Comparison of ENCODE assay signal across 22 mouse cellular contexts in genomic region chr9:121775951-121776350, GRCm38 (mm10). TPM values are rescaled to one million over a fixed set of nuclear protein-coding genes. Genes with fewer than 3 reads are reported as not detected.
DNase-seq lines count a peak whose midpoint lies in the region; ATAC-seq and TF ChIP-seq lines count a peak whose summit lies in the region.
"Had no signal": no experiment of that assay in that cellular context is flagged by ENCODE, and none has a peak within 500 bp of the region (broad histone marks: within the 10 kb centered on the region; RNA-seq: fewer than 3 reads in every experiment).

No protein-coding gene starts in this region.

- peak overlapping the region; percentile 96 for H3K27ac ChIP-seq in gastrocnemius, adult 2 months
- peak overlapping the region; percentile 35 to 56; a peak in 2 of 4 replicates for H3K27ac ChIP-seq in heart, embryonic 14.5 days (replicated peaks in 1 of 2; ENCODE audit: control insufficient read depth in 1 of 2, insufficient read depth in 1 of 2, low read depth in 2 of 2, low read length in 2 of 2)
- H3K27ac ChIP-seq in layer of hippocampus, adult 2 months, result peak overlapping the region; percentile 64
- peak overlapping the region; percentile 99 for H3K27ac ChIP-seq in olfactory bulb, adult 2 months (ENCODE audit: insufficient read depth, low read depth, low read length)
- H3K27ac ChIP-seq: embryonic facial prominence, embryonic 10.5 days; forebrain, embryonic 13.5 days; heart, embryonic 10.5 days; hindbrain, embryonic 15.5 days had no signal

- no peak for ATAC-seq in heart, embryonic 14.5 days (ENCODE audit: insufficient number of reproducible peaks, insufficient read depth, low FRiP score, low read depth)
- ATAC-seq: forebrain, embryonic 13.5 days; forebrain, postnatal 0 days; intestine, embryonic 16.5 days had no signal

- DNase-seq in gastrocnemius, adult 2 months, result no peak
- no peak for DNase-seq in gastrocnemius, postnatal 14 days
- no peak for DNase-seq in heart, postnatal 36 days
- DNase-seq in layer of hippocampus, adult 2 months (ENCODE audit: low spot score in 2 of 2), result no peak
- no peak for DNase-seq in layer of hippocampus, postnatal 25 days (ENCODE audit: extremely low spot score in 1 of 2, low spot score in 1 of 2)
- no peak for DNase-seq in retina, embryonic 14.5 days (ENCODE audit: low spot score)
- DNase-seq: adrenal gland, postnatal 10 days; cerebellum, adult 18-20 months; cerebellum, adult 9-11 months; cerebellum, postnatal 36 days; forebrain, postnatal 0 days; gastrocnemius, postnatal 10 days; kidney, adult 2 months had no signal

- H3K27me3 ChIP-seq in heart, embryonic 14.5 days (ENCODE audit: control insufficient read depth, insufficient read depth, low read length), result peaks cover 38% of the 10 kb centered on the region

- 76% methylated on average over 10 of the region's 10 CpGs for WGBS in heart, embryonic 14.5 days
- 66% methylated on average over 10 of the region's 10 CpGs for WGBS in olfactory bulb, adult 2 months

- no peaks in the 10 kb centered on the region for H3K9me3 ChIP-seq in heart, embryonic 14.5 days (ENCODE audit: control insufficient read depth, low read length)
- H3K9me3 ChIP-seq: embryonic facial prominence, embryonic 10.5 days; forebrain, embryonic 13.5 days; heart, embryonic 10.5 days; hindbrain, embryonic 15.5 days had no signal

- H3K4me2 ChIP-seq in heart, embryonic 14.5 days (ENCODE audit: low read length), result peak overlapping the region; percentile 76
- H3K4me2 ChIP-seq: forebrain, embryonic 13.5 days; hindbrain, embryonic 15.5 days had no signal

- H3K4me3 ChIP-seq in gastrocnemius, adult 2 months, result peak overlapping the region; percentile 70; the same call in 1 of the 2 replicates
- H3K4me3 ChIP-seq in heart, embryonic 14.5 days (ENCODE audit: control insufficient read depth in 1 of 2, insufficient read depth in 1 of 2, low read depth in 1 of 2, low read length in 2 of 2), result no peak overlapping the region
- H3K4me3 ChIP-seq in layer of hippocampus, adult 2 months, result no peak overlapping the region
- no peak overlapping the region; the same call in 1 of the 2 replicates for H3K4me3 ChIP-seq in olfactory bulb, adult 2 months (ENCODE audit: insufficient read depth, low read depth, low read length)
- H3K4me3 ChIP-seq: embryonic facial prominence, embryonic 10.5 days; forebrain, embryonic 13.5 days; heart, embryonic 10.5 days; hindbrain, embryonic 15.5 days had no signal

- TF ChIP-seq POLR2A in olfactory bulb, adult 2 months (IDR thresholded peaks at IDR 0.05; ENCODE audit: insufficient read depth, low read depth, low read length), result no peak

- intact Hi-C loops in gastrocnemius, adult 2 months (cut with DNase I), result no loop called here
- intact Hi-C loops in gastrocnemius, postnatal 14 days (cut with DNase I; ENCODE audit: low total_unique reads), result no loop called here
- intact Hi-C loops in heart, postnatal 36 days (cut with DNase I), result no loop called here

- no peak for TF ChIP-seq CTCF in gastrocnemius, adult 2 months (IDR thresholded peaks at IDR 0.05)
- no peak for TF ChIP-seq CTCF in layer of hippocampus, adult 2 months (conservative IDR thresholded peaks at IDR 0.05)
- no peak for TF ChIP-seq CTCF in olfactory bulb, adult 2 months (IDR thresholded peaks at IDR 0.05; ENCODE audit: insufficient read depth, low read depth, low read length)

- no peak overlapping the region; the same call in 1 of the 2 replicates for H3K9ac ChIP-seq in heart, embryonic 14.5 days (ENCODE audit: low read length)
- H3K9ac ChIP-seq: forebrain, embryonic 13.5 days; forebrain, postnatal 0 days; hindbrain, embryonic 15.5 days had no signal

- no peaks in the 10 kb centered on the region for H3K36me3 ChIP-seq in heart, embryonic 14.5 days (ENCODE audit: control insufficient read depth, insufficient read depth, low read length)
- H3K36me3 ChIP-seq: embryonic facial prominence, embryonic 10.5 days; heart, embryonic 10.5 days; hindbrain, embryonic 15.5 days had no signal

- H3K4me1 ChIP-seq in heart, embryonic 14.5 days (ENCODE audit: control insufficient read depth in 2 of 2, insufficient read depth in 2 of 2, low read length in 2 of 2), result peaks cover 25 to 31% of the 10 kb centered on the region in 2 experiments
- H3K4me1 ChIP-seq in olfactory bulb, adult 2 months (ENCODE audit: control insufficient read depth, insufficient read depth, low read length), result peaks cover 53% of the 10 kb centered on the region

RNA-seq across cellular contexts. Expression of gene Klhl40, which starts 1.5 kb away (rescaled TPM):
- total RNA-seq in gastrocnemius, adult 2 months (2021), result 100 to 1,000 TPM; 103 to 120 TPM
- total RNA-seq in gastrocnemius, postnatal 14 days (2021), result 100 to 1,000 TPM; 116 to 158 TPM
- polyA plus RNA-seq in heart, embryonic 14.5 days (2014; fragmentation: Nextera tagmentation; extraction: Ambion mirVana), result 3.6 and 3.8 TPM in 2 replicates
- total RNA-seq in heart, postnatal 36 days (2021), result 10 to 100 TPM in 1 of 2 experiments, 1 to 10 TPM in 1; 8.4 to 10.2 TPM
- total RNA-seq in layer of hippocampus, adult 2 months (2021), result 1 to 10 TPM; 3.3 to 4.6 TPM
- total RNA-seq in layer of hippocampus, postnatal 25 days (2021), result 1 to 10 TPM; 3.3 to 4.4 TPM
- polyA plus RNA-seq in olfactory bulb, adult 2 months (2012; ENCODE audit: insufficient read depth, insufficient read length, low replicate concordance, missing spikeins), result not detected in 2 replicates
- total RNA-seq: MEL had no signal

RNA-seq across cellular contexts. Expression of gene Hhatl, which starts 16.4 kb away (rescaled TPM):
- 100 to 1,000 TPM; 151 to 153 TPM for total RNA-seq in gastrocnemius, adult 2 months (2021)
- total RNA-seq in gastrocnemius, postnatal 14 days (2021), result 100 to 1,000 TPM; 276 to 284 TPM
- polyA plus RNA-seq in heart, embryonic 14.5 days (2014; fragmentation: Nextera tagmentation; extraction: Ambion mirVana), result 17.8 and 18.6 TPM in 2 replicates
- total RNA-seq in heart, postnatal 36 days (2021), result 100 to 1,000 TPM; 101 to 127 TPM
- total RNA-seq in layer of hippocampus, adult 2 months (2021), result 10 to 100 TPM; 15.6 to 19.9 TPM
- 10 to 100 TPM; 15.1 to 15.5 TPM for total RNA-seq in layer of hippocampus, postnatal 25 days (2021)
- not detected in 2 replicates for polyA plus RNA-seq in olfactory bulb, adult 2 months (2012; ENCODE audit: insufficient read depth, insufficient read length, low replicate concordance, missing spikeins)
- total RNA-seq: MEL had no signal
- polyA plus RNA-seq: embryonic facial prominence, embryonic 10.5 days; hindbrain, embryonic 11.5 days had no signal

RNA-seq across cellular contexts. Expression of gene Zfp651, which starts 16.8 kb away (rescaled TPM):
- total RNA-seq in gastrocnemius, adult 2 months (2021), result 100 to 1,000 TPM; 127 to 157 TPM
- total RNA-seq in gastrocnemius, postnatal 14 days (2021), result 10 to 100 TPM; 51.5 to 56.1 TPM
- polyA plus RNA-seq in heart, embryonic 14.5 days (2014; fragmentation: Nextera tagmentation; extraction: Ambion mirVana), result 14.0 and 16.5 TPM in 2 replicates
- total RNA-seq in heart, postnatal 36 days (2021), result 100 to 1,000 TPM; 120 to 124 TPM
- 100 to 1,000 TPM; 101 to 102 TPM for total RNA-seq in layer of hippocampus, adult 2 months (2021)
- 100 to 1,000 TPM; 101 to 109 TPM for total RNA-seq in layer of hippocampus, postnatal 25 days (2021)
- not detected in 2 replicates for polyA plus RNA-seq in olfactory bulb, adult 2 months (2012; ENCODE audit: insufficient read depth, insufficient read length, low replicate concordance, missing spikeins)

RNA-seq across cellular contexts. Expression of gene Nktr, which starts 57.0 kb away (rescaled TPM):
- total RNA-seq in gastrocnemius, adult 2 months (2021), result 10 to 100 TPM; 41.3 to 42.6 TPM
- total RNA-seq in gastrocnemius, postnatal 14 days (2021), result 10 to 100 TPM; 24.2 to 29.9 TPM
- polyA plus RNA-seq in heart, embryonic 14.5 days (2014; fragmentation: Nextera tagmentation; extraction: Ambion mirVana), result 48.7 and 50.4 TPM in 2 replicates
- total RNA-seq in heart, postnatal 36 days (2021), result 10 to 100 TPM; 33.0 to 33.7 TPM
- total RNA-seq in layer of hippocampus, adult 2 months (2021), result 100 to 1,000 TPM; 104 to 127 TPM
- 100 to 1,000 TPM in 1 of 2 experiments, 10 to 100 TPM in 1; 71.9 to 123 TPM for total RNA-seq in layer of hippocampus, postnatal 25 days (2021)
- polyA plus RNA-seq in olfactory bulb, adult 2 months (2012; ENCODE audit: insufficient read depth, insufficient read length, low replicate concordance, missing spikeins), result 164 and 673 TPM in 2 replicates

Comparison
In these comparisons a context has a peak if more than half of its experiments do, and no peak if none do; other contexts are left out.
1. H3K27ac ChIP-seq: peak in every context shown above with its lines; median percentile 99 in olfactory bulb, adult 2 months; 96 in gastrocnemius, adult 2 months; 64 in layer of hippocampus, adult 2 months; 46 in heart, embryonic 14.5 days.
2. RNA of gene Klhl40, which starts 1.5 kb away (total RNA-seq): 116 to 158 TPM in gastrocnemius, postnatal 14 days and 103 to 120 TPM in gastrocnemius, adult 2 months; 8.4 to 10.2 TPM in heart, postnatal 36 days, 3.3 to 4.6 TPM in layer of hippocampus, adult 2 months and 3.3 to 4.4 TPM in layer of hippocampus, postnatal 25 days; every median in the first group is over 4 times any median in the second.
3. RNA of gene Hhatl, which starts 16.4 kb away (total RNA-seq): 276 to 284 TPM in gastrocnemius, postnatal 14 days, 151 to 153 TPM in gastrocnemius, adult 2 months and 101 to 127 TPM in heart, postnatal 36 days; 15.6 to 19.9 TPM in layer of hippocampus, adult 2 months and 15.1 to 15.5 TPM in layer of hippocampus, postnatal 25 days; every median in the first group is over 4 times any median in the second.